Mouse (Mus musculus) kidney, adult 2 months (tissue): ENCODE measurements at regions not wholly inside any gene's neighbourhood (a gene's known extent, or its start where the extent isn't known, plus 50 kb on each side); places are given as distances from the start of the nearest gene placed in this dataset.

ENCODE experiments used
- CTCF ChIP-seq: fragments of 200-500 bp; conservative IDR thresholded peaks from 2 replicates; pipeline ENCODE4 v1.5.1; 2011; ENCODE audit warnings: low read depth, mild to moderate bottlenecking, control low read depth, low read length, moderate library complexity, mixed read lengths; ENCODE audit not compliant: insufficient read depth, insufficient read length
- POLR2A ChIP-seq: fragments of 200-500 bp; IDR thresholded peaks from one replicate; pipeline ENCODE4 v1.6.1; 2011; ENCODE audit warnings: low read depth, low read length, control low read depth

DNA sequence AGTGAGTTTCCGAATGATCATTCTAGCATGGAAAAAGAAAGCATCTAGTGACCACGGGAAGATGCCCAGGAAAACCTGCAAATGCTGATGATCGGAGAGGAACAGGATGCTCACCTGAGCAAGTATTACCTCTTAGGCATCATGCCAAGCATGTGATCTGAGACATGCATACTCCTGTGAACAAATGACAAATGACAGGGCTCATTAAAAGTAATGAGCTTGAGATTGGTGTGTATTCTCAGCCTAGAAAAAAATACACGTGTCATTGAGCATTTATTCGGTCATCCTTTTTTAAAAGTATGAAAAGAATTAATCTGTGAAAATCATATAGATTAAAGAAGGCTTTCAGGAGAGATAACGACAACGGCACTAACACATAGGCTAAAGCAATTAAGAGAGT is 156.4 kb upstream of the Cpne8 start:
- TF ChIP-seq POLR2A: no peak
- TF ChIP-seq CTCF: no peak
